Comparison of ENCODE assay signal across 9 mouse cellular contexts in genomic region chr1:89621952-89622351, GRCm38 (mm10).
DNase-seq lines count a peak whose midpoint lies in the region; ATAC-seq lines count a peak whose summit lies in the region.
"Had no signal": no experiment of that assay in that cellular context is flagged by ENCODE, and none has a peak within 500 bp of the region (broad histone marks: within the 10 kb centered on the region; RNA-seq: fewer than 3 reads in every experiment).

No protein-coding gene starts in this region.

- DNase-seq in urinary bladder, postnatal 14 days (ENCODE audit: low spot score) = peak; percentile 56
- DNase-seq in urinary bladder, postnatal 4 days (ENCODE audit: low spot score in 2 of 2) = no peak
- peak; percentile 83 to 89 for DNase-seq in cerebellum, postnatal 25 days
- peak; percentile 75 to 79 for DNase-seq in heart, postnatal 10 days
- DNase-seq in c-Kit-positive CD71-positive TER-119-positive erythroid progenitor cells, embryonic 14.5 days (ENCODE audit: low spot score) = no peak
- DNase-seq in embryo, embryonic 10 days (ENCODE audit: low spot score) = no peak
- DNase-seq in retina, embryonic 14.5 days (ENCODE audit: low spot score) = no peak
- DNase-seq: right cerebral cortex, postnatal 4 days had no signal

- intact Hi-C loops in heart, postnatal 10 days (cut with DNase I) = no loop called here

- ATAC-seq in erythroid progenitor cell, adult 5-6 weeks (replicated peaks; ENCODE audit: low FRiP score, poor library complexity, severe bottlenecking) = no peak

Comparison
In these comparisons a context has a peak if more than half of its experiments do, and no peak if none do; other contexts are left out.
1. DNase-seq: peak in urinary bladder, postnatal 14 days (single experiment), cerebellum, postnatal 25 days (2 of 2) and heart, postnatal 10 days (2 of 2); none in urinary bladder, postnatal 4 days (0 of 2), c-Kit-positive CD71-positive TER-119-positive erythroid progenitor cells, embryonic 14.5 days (single experiment), embryo, embryonic 10 days (single experiment) and retina, embryonic 14.5 days (single experiment).